Mouse (Mus musculus): Measurements from ENCODE around the gene Kmt2d. TPM values are rescaled to one million over a fixed set of nuclear protein-coding genes. Genes with fewer than 3 reads are reported as not detected.
"Not testable (repeated sequence)": the region's sequence is repeated elsewhere in the genome, so short reads cannot be mapped to it uniquely, and the experiment has no call there.

Kmt2d gene
- total RNA-seq, 2 experiments from 2014 or later: 63.9 to 68.6 TPM

- DNase-seq (ENCODE audit: low spot score in 2 of 2): no peak
Observed at GRCm38 (mm10) chr15:98833281-98833680, 37.7 kb downstream of the Kmt2d start.

GRCm38 (mm10) chr15:98832161-98833058 is 38.6 kb downstream of the Kmt2d start:
- no peak for DNase-seq (ENCODE audit: low spot score in 2 of 2)

- no peak for DNase-seq (ENCODE audit: low spot score in 2 of 2)
Observed at GRCm38 (mm10) chr15:98831684-98832035, 39.3 kb downstream of the Kmt2d start.

GRCm38 (mm10) chr15:98830736-98831683 is 40.0 kb downstream of the Kmt2d start, which contains the start of gene Prkag1:
TSS of gene Prkag1 (minus strand) at chr15:98831521.
- peak; percentile 96 to 97 for DNase-seq (ENCODE audit: low spot score in 2 of 2)

- DNase-seq (ENCODE audit: low spot score in 2 of 2): no peak
Observed at GRCm38 (mm10) chr15:98827611-98828011, 43.4 kb downstream of the Kmt2d start.

GRCm38 (mm10) chr15:98823434-98823833 is 47.6 kb downstream of the Kmt2d start:
- DNase-seq (ENCODE audit: low spot score in 2 of 2): no peak

- no peak for DNase-seq (ENCODE audit: low spot score in 2 of 2)
Observed at GRCm38 (mm10) chr15:98822147-98822546, 48.9 kb downstream of the Kmt2d start.

GRCm38 (mm10) chr15:98821403-98821802 is 49.6 kb downstream of the Kmt2d start:
- DNase-seq (ENCODE audit: low spot score in 2 of 2): no peak

GRCm38 (mm10) chr15:98820937-98821336 is 50.1 kb downstream of the Kmt2d start:
- DNase-seq (ENCODE audit: low spot score in 2 of 2): no peak

- no peak for DNase-seq (ENCODE audit: low spot score in 2 of 2)
Observed at GRCm38 (mm10) chr15:98818171-98818570, 52.8 kb downstream of the Kmt2d start.

GRCm38 (mm10) chr15:98812741-98813424 is 58.1 kb downstream of the Kmt2d start:
- no peak for DNase-seq (ENCODE audit: low spot score in 2 of 2)

- DNase-seq (ENCODE audit: low spot score in 2 of 2): not testable (repeated sequence)
Observed at GRCm38 (mm10) chr15:98810212-98810611, 60.8 kb downstream of the Kmt2d start.

GRCm38 (mm10) chr15:98809390-98809789 is 61.6 kb downstream of the Kmt2d start, which contains the start of gene Ddn:
TSS of gene Ddn (minus strand) at chr15:98809490.
- DNase-seq (ENCODE audit: low spot score in 2 of 2): no peak

- no peak for DNase-seq (ENCODE audit: low spot score in 2 of 2)
Observed at GRCm38 (mm10) chr15:98808651-98809134, 62.3 kb downstream of the Kmt2d start.

- no peak for DNase-seq (ENCODE audit: low spot score in 2 of 2)
Observed at GRCm38 (mm10) chr15:98807895-98808650, 62.9 kb downstream of the Kmt2d start.

- peak in 1 of 2 experiments; percentile 34 for DNase-seq (ENCODE audit: low spot score in 2 of 2)
Observed at GRCm38 (mm10) chr15:98806809-98807770, 63.9 kb downstream of the Kmt2d start.

- DNase-seq (ENCODE audit: low spot score in 2 of 2): no peak
Observed at GRCm38 (mm10) chr15:98806071-98806808, 64.8 kb downstream of the Kmt2d start.

All from gastrocnemius, postnatal 4 days (tissue).